Mouse (Mus musculus) bone marrow, adult 2 months (tissue): ENCODE measurements around the gene Lrrk1. TPM values are rescaled to one million over a fixed set of nuclear protein-coding genes. Genes with fewer than 3 reads are reported as not detected.

Source experiments
- H3K27ac ChIP-seq: fragments of 200-500 bp; 2 replicates; pipeline ENCODE4 v1.5.1; 2012; ENCODE audit warnings: low read depth, mild to moderate bottlenecking, control low read depth, inconsistent platforms, low read length; ENCODE audit not compliant: control insufficient read depth, poor library complexity, insufficient read depth
- H3K4me1 ChIP-seq: fragments of 200-500 bp; 2 replicates; pipeline ENCODE4 v1.6.1; 2011; ENCODE audit warnings: low read length; ENCODE audit not compliant: control insufficient read depth, insufficient read depth
- H3K4me3 ChIP-seq: fragments of 200-500 bp; replicated peaks from 2 replicates; pipeline ENCODE3; 2011; ENCODE audit warnings: mild to moderate bottlenecking, low read depth, low read length, control low read depth; ENCODE audit not compliant: control insufficient read depth
- CTCF ChIP-seq: fragments of 200-500 bp; IDR thresholded peaks from 2 replicates; pipeline ENCODE4 v1.5.1; 2011; ENCODE audit warnings: low read length, control low read depth; ENCODE audit not compliant: control insufficient read depth, insufficient read depth
- POLR2A ChIP-seq: fragments of 200-500 bp; IDR thresholded peaks from 2 replicates; pipeline ENCODE4 v1.6.1; 2011; ENCODE audit warnings: low read depth, mild to moderate bottlenecking, control low read depth, low read length, borderline replicate concordance; ENCODE audit not compliant: control insufficient read depth
- WGBS: fragments of 180-500 bp; shearing (Covaris S2); methylation state at CpG from one replicate; pipeline ENCODE4 v1.1.7; 2018; 5-methylcytosine and 5-hydroxymethylcytosine counted together
- polyA plus RNA-seq: library from polyadenylated mRNA; stranded (reverse); fragments of >200 nt; gene quantifications from 2 replicates; pipeline ENCODE4 v1.2.4, GENCODE M21; 2011; ENCODE audit warnings: low replicate concordance; ENCODE audit not compliant: missing spikeins, insufficient read depth, insufficient read length

Gene Lrrk1
- polyA plus RNA-seq, 1 experiment: 21.6 TPM

DNA sequence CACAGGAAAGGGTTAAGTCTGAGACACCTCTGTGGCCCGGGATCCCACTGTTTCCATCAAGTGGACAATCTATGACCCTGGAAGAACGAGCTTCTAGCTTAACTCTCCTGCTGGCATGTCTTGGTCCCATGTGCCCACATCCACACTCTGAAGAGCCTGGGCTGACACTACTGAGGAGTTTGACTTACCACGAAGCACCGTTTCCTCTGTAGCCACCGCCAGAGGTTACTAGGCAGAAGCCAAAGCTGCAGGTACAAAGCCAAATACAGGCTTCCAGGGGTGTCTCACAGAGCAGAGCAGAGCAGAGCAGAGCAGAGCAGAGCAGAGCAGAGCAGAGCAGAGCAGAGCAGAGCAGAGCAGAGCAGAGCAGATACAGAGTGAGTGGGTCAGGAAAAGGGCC, 124.7 kb downstream of the Lrrk1 start:
- TF ChIP-seq CTCF (no peak), POLR2A (no peak)
- WGBS: 71% methylated on average over 5 of the region's 5 CpGs
- Histone ChIP-seq H3K4me1 (peaks cover 3% of the 10 kb centered on the region), H3K27ac (no peak overlapping the region), H3K4me3 (no peak overlapping the region)

DNA sequence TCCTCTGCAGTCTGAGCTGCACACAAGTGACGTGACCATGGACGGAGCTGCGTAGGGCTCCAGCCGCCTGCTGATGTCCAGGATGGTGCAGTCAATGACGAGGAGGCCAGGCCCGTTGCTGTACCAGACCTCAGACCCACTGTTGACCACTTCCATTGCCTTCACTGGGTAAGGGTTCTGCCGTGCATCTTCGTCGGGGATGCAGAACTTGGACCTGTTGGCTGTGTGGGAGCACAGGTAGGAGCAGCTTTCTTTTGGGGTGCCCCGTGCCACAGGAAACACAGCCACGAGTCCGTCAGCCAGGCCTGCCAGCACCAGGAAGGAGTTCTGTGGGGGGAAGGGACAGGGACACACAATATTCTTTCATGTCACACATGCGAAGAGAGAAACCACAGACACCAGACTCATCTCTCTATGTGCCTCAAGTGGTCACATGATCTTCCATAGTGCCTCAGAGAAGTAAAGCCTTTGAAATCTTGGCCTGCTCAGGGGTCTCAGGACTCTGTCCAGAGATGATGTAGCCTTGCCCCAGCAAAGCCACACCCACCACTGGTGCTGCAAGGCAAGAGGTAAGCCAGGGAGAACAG, 125.5 kb downstream of the Lrrk1 start:
- no peak overlapping the region for H3K27ac ChIP-seq
- H3K4me3 ChIP-seq: no peak overlapping the region
- peaks cover 3% of the 10 kb centered on the region for H3K4me1 ChIP-seq
- WGBS: 80% methylated on average over 13 of the region's 13 CpGs
- no peak; the same call in 1 of the 2 replicates for TF ChIP-seq POLR2A
- TF ChIP-seq CTCF: no peak

DNA sequence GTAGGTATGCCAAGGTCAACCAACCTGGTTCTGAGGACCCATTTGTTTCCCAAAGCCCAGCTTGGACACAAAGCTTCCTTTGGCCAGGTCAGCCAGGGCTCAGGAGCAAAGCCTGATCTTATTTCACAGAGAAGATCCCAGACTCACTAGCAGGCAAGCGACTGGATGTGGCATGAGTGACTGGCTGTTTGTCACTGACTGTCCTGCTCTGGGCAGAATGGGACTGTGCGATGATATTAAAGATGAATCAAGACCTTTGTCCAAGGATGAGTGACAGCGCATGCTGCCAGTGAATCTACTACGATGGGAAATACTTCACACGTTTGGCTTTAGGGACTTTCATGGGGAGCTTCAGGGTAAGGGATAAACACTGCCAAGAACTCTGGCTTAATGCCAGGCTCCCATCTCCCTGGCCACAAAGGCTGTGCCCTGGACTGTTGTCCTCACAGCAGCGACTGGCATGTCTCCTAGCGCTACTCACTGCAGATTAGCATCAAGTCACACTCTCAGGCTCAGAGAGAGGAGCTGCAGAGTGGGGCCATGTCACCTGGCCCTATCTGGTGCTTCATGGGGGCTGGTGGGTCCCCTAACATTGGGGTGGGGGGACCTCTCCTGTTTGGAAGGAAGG, 127.3 kb downstream of the Lrrk1 start:
- Histone ChIP-seq H3K4me3 (no peak overlapping the region), H3K4me1 (no peaks in the 10 kb centered on the region), H3K27ac (no peak overlapping the region)
- TF ChIP-seq POLR2A (no peak), CTCF (no peak)
- WGBS: 86% methylated on average over 7 of the region's 7 CpGs

DNA sequence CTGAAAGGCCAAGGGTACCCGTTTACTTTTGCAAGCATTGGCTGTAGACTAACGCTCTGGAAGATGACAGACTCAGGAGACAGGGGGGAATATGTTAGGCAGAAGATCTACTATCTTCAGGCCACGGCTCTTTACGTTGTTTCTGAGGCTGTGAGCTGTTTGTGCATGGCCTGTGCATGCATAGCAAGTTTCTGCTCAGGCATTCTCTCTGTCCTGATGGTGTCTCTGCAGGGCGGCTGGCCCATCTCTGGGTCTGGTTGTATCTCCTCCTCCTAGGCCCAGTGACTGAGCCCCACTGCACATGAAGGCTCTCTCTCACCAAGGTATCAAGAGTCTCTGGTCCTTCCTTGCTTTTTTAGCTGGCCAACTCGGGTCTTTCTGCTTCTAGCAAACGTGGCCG, 127.9 kb downstream of the Lrrk1 start:
- 86% methylated on average over 8 of the region's 8 CpGs for WGBS

DNA sequence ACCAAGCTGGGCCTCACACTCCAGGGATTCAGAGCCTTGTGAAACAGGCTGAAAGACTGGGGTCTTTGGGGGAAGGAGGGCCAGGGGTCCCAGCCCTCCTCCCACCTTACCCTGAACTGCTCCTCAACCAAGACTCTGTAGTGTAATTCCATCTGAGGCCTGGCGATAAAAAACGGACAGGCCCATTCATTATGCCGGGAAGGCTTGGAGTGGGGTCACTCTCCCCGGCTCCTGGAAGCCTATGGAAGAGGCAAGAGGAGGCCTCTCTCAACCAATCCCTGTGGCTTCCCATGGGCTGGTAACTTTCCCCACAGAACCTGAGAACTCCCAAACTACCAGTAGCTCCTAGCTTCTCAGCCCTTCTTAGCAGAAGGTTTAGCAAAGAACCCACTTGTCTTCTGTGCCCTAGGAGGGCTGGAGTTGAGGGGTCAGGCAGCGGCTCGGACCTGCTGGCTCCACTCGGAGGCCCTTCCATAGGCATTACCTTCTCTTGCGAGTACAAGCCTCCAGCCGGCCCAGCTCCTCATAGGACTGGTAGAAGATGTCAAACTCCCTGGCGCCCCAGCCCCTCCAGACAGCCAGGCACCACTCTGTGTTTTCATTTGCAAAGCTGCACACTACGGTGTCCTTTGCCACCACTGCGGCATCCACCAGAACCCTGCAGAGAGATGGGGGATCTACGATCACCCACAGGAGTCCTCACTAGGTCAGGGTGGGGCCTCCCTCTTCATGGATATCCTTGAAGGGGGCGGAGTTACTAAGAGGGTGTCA, 128.5 kb downstream of the Lrrk1 start:
- no peak for TF ChIP-seq CTCF
- no peak for TF ChIP-seq POLR2A
- H3K27ac ChIP-seq: no peak overlapping the region
- H3K4me1 ChIP-seq: no peaks in the 10 kb centered on the region; the same call in 1 of the 2 replicates
- 88% methylated on average over 14 of the region's 14 CpGs for WGBS
- no peak overlapping the region for H3K4me3 ChIP-seq

More for the DNA sequence above, 127.9 kb downstream of the Lrrk1 start:
- H3K4me3 ChIP-seq: no peak overlapping the region
- TF ChIP-seq CTCF: no peak
- TF ChIP-seq POLR2A: no peak
- H3K27ac ChIP-seq: no peak overlapping the region
- H3K4me1 ChIP-seq: no peaks in the 10 kb centered on the region

DNA sequence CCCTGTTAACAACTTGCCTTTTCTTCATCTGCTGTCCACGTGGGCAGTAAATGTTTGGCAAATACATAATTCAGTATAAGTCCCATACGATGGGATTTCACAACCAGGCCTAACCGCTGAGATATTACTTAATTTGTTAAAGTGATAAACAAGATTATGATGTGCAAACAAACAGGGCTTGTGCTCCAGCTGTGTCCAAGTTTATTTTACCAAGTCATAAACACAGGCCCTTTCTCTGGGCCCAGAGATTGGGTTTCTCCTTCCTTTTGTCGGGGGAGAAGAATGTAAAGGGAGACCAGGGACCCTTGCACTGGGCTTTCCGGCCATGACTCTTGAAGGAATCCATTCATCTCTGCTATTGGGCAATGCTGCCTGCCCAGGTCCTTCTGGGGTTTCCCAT, 129.2 kb downstream of the Lrrk1 start:
- 49% methylated on average over 5 of the region's 5 CpGs for WGBS
- Histone ChIP-seq H3K27ac (no peak overlapping the region), H3K4me3 (no peak overlapping the region), H3K4me1 (no peaks in the 10 kb centered on the region; the same call in 1 of the 2 replicates)
- no peak for TF ChIP-seq CTCF
- no peak for TF ChIP-seq POLR2A

DNA sequence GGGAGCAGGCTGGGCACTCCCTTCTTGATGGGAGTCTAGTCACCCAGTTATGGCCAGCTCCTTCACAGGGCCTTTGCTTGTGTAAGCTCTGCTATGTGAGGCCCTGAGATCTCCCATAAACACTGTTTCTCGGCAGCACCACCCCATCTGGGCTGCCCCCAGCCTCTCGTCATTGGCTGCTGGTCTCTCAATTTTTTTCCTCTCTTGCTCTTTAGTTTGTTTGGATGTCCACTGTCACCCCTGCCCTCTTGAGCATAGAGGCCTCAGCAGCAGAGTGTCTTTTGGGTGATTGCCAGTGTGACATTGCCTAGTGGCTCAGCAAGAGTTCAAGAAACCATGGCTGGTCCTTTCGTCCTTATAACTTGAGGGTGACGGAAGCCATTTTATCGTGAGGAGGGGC, 130.9 kb downstream of the Lrrk1 start:
- H3K4me3 ChIP-seq: no peak overlapping the region
- no peak for TF ChIP-seq CTCF
- no peak for TF ChIP-seq POLR2A
- H3K27ac ChIP-seq: no peak overlapping the region
- no peaks in the 10 kb centered on the region; the same call in 1 of the 2 replicates for H3K4me1 ChIP-seq
- WGBS: 87% methylated on average over 5 of the region's 5 CpGs

DNA sequence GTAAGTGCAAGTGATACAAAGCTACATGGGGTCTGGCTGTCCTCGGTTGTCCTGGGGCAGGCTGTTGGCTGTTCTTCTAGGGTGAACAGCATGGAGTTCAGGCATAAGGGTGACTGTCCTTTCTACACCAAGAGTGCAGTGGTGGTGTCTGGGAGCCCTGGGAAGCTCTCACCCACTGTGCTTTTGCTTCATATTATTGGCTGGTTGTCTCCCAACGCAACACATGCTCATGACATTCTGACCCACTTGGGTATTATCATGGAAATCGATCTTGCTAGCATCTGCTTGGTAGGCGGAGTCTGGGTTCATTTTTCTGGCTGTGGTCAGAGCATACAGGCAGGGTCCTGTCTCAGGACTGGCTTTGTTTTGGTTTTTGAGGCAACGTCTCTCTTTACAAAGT, 131.7 kb downstream of the Lrrk1 start:
- no peak for TF ChIP-seq POLR2A
- no peak for TF ChIP-seq CTCF
- Histone ChIP-seq H3K4me1 (no peaks in the 10 kb centered on the region; the same call in 1 of the 2 replicates), H3K27ac (no peak overlapping the region), H3K4me3 (no peak overlapping the region)
- 80% methylated on average over 5 of the region's 5 CpGs for WGBS
